Mouse (Mus musculus) liver, embryonic 16.5 days (tissue): Measurements from ENCODE around the gene Rtp3. TPM values are rescaled to one million over a fixed set of nuclear protein-coding genes. Genes with fewer than 3 reads are reported as not detected.

Experiments
- ATAC-seq: fragments of 200-750 bp; cut with Nextera tagmentation; 2 replicates; pipeline ENCODE4 v1.8.0; 2017; ENCODE audit warnings: low read depth, mild to moderate bottlenecking, moderate number of reproducible peaks, moderate library complexity
- H3K27ac ChIP-seq: fragments of 300-500 bp; sonication (generic); 2 replicates; pipeline ENCODE4 v1.5.1; 2014; ENCODE audit warnings: mild to moderate bottlenecking, low read length
- H3K27me3 ChIP-seq: fragments of 300-500 bp; sonication (generic); 2 replicates; pipeline ENCODE4 v1.6.1; 2014; ENCODE audit warnings: low read depth, low read length, mixed read lengths; ENCODE audit not compliant: control insufficient read depth, insufficient read depth
- H3K36me3 ChIP-seq: fragments of 300-500 bp; sonication (generic); 2 replicates; pipeline ENCODE4 v1.6.1; 2014; ENCODE audit warnings: mild to moderate bottlenecking; ENCODE audit not compliant: control insufficient read depth, insufficient read depth
- H3K4me1 ChIP-seq: fragments of 300-500 bp; sonication (generic); 2 replicates; pipeline ENCODE4 v1.6.1; 2014; ENCODE audit warnings: low read depth, low read length, mixed read lengths; ENCODE audit not compliant: control insufficient read depth
- H3K4me2 ChIP-seq: fragments of 300-500 bp; sonication (generic); 2 replicates; pipeline ENCODE4 v1.6.1; 2014; ENCODE audit warnings: low read depth, low read length, mixed read lengths
- H3K4me3 ChIP-seq: fragments of 300-500 bp; sonication (generic); 2 replicates; pipeline ENCODE4 v1.5.1; 2014; ENCODE audit warnings: low read depth, mild to moderate bottlenecking, low read length
- H3K9ac ChIP-seq: fragments of 300-500 bp; sonication (generic); 2 replicates; pipeline ENCODE4 v1.6.1; 2014; ENCODE audit warnings: low read depth, low read length
- H3K9me3 ChIP-seq: fragments of 300-500 bp; sonication (generic); replicated peaks from 2 replicates; pipeline ENCODE4 v1.6.1; 2016; ENCODE audit warnings: low read length; ENCODE audit not compliant: control insufficient read depth
- WGBS: fragments of 180-500 bp; shearing (Covaris S2); extraction: QIAGEN DNeasy Blood & Tissue Kit; methylation state at CpG from one replicate; pipeline ENCODE4 v1.1.7; 2014; ENCODE audit not compliant: insufficient replicate concordance; 5-methylcytosine and 5-hydroxymethylcytosine counted together
- polyA plus RNA-seq: library from polyadenylated mRNA; unstranded; fragments of >200 nt; fragmentation: Nextera tagmentation; extraction: Ambion mirVana; gene quantifications from 2 replicates; pipeline ENCODE4 v1.2.1, GENCODE M21; 2015

Gene Rtp3
- polyA plus RNA-seq, 1 experiment from 2014 or later, result 18.1 TPM

DNA sequence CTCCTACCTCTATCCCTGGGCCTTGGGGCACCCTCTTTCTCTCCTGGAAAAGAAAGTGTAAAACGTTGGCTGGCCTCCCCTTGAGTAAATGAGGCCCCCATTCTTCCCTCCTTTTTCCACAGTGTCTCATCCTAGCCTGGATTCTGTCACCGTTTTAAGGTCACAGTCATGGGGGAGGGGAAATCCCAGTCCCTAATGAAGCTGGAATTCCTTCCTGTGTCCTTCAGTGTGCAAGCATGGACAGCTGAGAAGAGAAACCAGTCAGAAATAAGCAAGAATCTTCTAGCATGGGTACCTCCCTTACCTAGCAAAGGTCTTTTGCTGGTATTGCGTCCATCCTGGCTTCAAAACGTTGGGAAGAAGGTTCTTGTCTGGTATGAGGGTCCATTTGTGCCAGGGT is 1.2 kb downstream of the Rtp3 start:
- WGBS, result 35% methylated on average over 4 of the region's 4 CpGs
- Histone ChIP-seq H3K4me1 (no peaks in the 10 kb centered on the region; the same call in none of the 2 replicates), H3K9ac (peak overlapping the region; percentile 22; the same call in 1 of the 2 replicates), H3K36me3 (no peaks in the 10 kb centered on the region), H3K27me3 (no peaks in the 10 kb centered on the region), H3K27ac (peak overlapping the region; percentile 78), H3K4me3 (peak overlapping the region; percentile 48), H3K4me2 (peak overlapping the region; percentile 40), H3K9me3 (no peaks in the 10 kb centered on the region)
- no peak for ATAC-seq

GRCm38 (mm10) chr9:110988078-110988477 is 2.3 kb downstream of the Rtp3 start:
- no peaks in the 10 kb centered on the region for H3K36me3 ChIP-seq
- H3K4me1 ChIP-seq, result no peaks in the 10 kb centered on the region; the same call in none of the 2 replicates
- 48% methylated on average over 3 of the region's 3 CpGs for WGBS
- H3K27ac ChIP-seq, result 0 out of 2 replicates have a peak overlapping the region, but pooled peaks have one; percentile 3
- no peak for ATAC-seq
- H3K4me2 ChIP-seq, result peak overlapping the region; percentile 38
- H3K9me3 ChIP-seq, result no peaks in the 10 kb centered on the region
- peak overlapping the region; percentile 48 for H3K4me3 ChIP-seq
- H3K27me3 ChIP-seq, result no peaks in the 10 kb centered on the region
- no peak overlapping the region for H3K9ac ChIP-seq

DNA sequence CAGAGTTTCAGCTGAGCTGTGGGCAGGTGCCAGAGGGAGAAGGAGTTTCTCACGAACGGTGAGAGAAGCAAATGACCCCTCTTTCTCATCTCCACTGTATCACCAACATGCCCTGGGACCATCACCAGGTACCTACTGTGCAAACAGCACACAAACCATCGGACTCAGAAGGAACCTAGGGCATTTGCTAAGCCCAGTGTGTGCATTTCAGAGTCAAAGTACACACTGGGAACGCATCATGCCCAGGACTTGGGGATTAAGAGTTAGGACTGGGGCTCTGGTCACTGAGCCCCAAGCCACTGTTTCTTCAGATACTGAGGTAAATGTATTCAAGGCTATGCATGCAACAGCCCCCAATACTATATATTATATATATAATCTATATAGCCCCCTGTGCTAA is 3.1 kb downstream of the Rtp3 start:
- Histone ChIP-seq H3K4me2 (peak overlapping the region; percentile 46), H3K4me3 (peak overlapping the region; percentile 45), H3K27ac (peak overlapping the region; percentile 48), H3K9me3 (no peaks in the 10 kb centered on the region), H3K4me1 (no peaks in the 10 kb centered on the region; the same call in none of the 2 replicates), H3K36me3 (no peaks in the 10 kb centered on the region), H3K9ac (peak overlapping the region; percentile 28; the same call in 1 of the 2 replicates), H3K27me3 (no peaks in the 10 kb centered on the region)
- WGBS, result 46% methylated on average over 4 of the region's 4 CpGs
- ATAC-seq, result no peak

DNA sequence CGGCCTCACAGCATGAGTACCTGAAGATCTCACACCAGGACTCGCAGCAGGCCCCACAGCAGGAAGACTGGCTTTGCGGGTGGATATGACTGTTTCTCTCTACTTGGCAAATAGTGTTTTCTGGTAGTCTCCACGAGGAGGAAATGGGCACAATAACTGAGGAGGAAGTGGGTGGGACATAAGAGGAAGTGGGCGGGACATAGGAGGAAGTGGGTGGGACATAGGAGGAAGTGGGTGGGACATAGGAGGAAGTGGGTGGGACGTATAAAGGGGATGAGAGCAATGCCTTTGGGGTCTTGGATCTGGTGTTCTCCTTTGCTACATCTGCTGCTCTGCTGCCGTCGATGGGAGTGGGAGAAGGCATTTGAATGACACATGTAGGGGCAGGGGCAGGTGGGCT is 4.4 kb downstream of the Rtp3 start:
- Histone ChIP-seq H3K4me3 (no peak overlapping the region), H3K27me3 (no peaks in the 10 kb centered on the region), H3K4me2 (no peak overlapping the region), H3K4me1 (no peaks in the 10 kb centered on the region), H3K9ac (no peak overlapping the region), H3K9me3 (no peaks in the 10 kb centered on the region), H3K36me3 (no peaks in the 10 kb centered on the region), H3K27ac (no peak overlapping the region)
- WGBS, result 66% methylated on average over 8 of the region's 8 CpGs
- no peak for ATAC-seq

DNA sequence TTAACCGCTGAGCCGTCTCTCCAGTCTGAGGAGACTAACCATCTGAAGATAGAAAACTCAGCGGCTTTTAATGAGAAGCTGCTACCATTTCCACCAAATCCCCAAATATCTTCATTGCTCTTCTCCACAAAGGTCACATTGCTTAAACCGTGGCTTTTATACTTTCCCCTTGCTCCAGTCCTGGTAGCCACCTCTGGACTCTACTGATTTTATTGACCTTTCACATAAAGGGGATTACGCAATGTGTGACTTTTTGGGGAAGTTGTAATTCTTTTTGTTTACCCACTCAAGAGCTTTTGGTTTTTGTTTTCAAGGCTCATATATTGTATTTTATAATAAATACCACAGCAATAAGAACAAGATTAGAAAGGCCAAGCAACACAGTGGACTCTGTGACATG is 4.8 kb downstream of the Rtp3 start:
- ATAC-seq, result no peak
- Histone ChIP-seq H3K27me3 (no peaks in the 10 kb centered on the region), H3K9me3 (no peaks in the 10 kb centered on the region), H3K4me2 (no peak overlapping the region; the same call in 1 of the 2 replicates), H3K9ac (no peak overlapping the region), H3K36me3 (no peaks in the 10 kb centered on the region), H3K4me1 (no peaks in the 10 kb centered on the region), H3K27ac (no peak overlapping the region), H3K4me3 (no peak overlapping the region)
- 70% methylated on average over 5 of the region's 5 CpGs for WGBS

GRCm38 (mm10) chr9:110984096-110984495 is 6.3 kb downstream of the Rtp3 start:
- Histone ChIP-seq H3K9me3 (no peaks in the 10 kb centered on the region), H3K4me3 (no peak overlapping the region), H3K9ac (no peak overlapping the region), H3K4me1 (no peaks in the 10 kb centered on the region), H3K4me2 (no peak overlapping the region), H3K27me3 (no peaks in the 10 kb centered on the region), H3K36me3 (no peaks in the 10 kb centered on the region), H3K27ac (no peak overlapping the region)
- WGBS, result 88% methylated on average over 9 of the region's 9 CpGs
- ATAC-seq, result no peak

DNA sequence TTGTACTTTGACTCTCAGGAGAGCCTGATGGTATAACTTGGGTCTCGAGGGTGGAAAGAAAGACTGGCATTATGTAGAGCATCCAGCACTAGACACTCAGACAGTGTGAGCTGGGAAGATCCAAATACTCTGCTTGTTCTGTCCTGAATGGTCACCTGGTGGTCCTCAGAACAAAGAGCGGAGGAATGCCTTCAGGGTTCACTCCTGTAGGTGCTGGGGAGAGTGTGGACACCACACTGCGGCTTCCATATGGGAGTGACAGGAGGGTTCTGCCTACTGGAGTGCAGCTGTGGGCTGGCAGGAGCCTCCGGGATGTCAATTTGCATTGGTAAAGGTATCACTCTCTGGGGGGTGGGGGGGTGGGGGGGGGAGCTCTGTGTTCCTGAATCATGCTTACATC is 8.0 kb downstream of the Rtp3 start:
- Histone ChIP-seq H3K36me3 (no peaks in the 10 kb centered on the region), H3K4me2 (no peak overlapping the region), H3K27ac (no peak overlapping the region), H3K4me1 (no peaks in the 10 kb centered on the region), H3K4me3 (no peak overlapping the region), H3K9ac (no peak overlapping the region), H3K9me3 (no peaks in the 10 kb centered on the region), H3K27me3 (no peaks in the 10 kb centered on the region)
- WGBS, result 59% methylated on average over 4 of the region's 4 CpGs
- no peak for ATAC-seq

DNA sequence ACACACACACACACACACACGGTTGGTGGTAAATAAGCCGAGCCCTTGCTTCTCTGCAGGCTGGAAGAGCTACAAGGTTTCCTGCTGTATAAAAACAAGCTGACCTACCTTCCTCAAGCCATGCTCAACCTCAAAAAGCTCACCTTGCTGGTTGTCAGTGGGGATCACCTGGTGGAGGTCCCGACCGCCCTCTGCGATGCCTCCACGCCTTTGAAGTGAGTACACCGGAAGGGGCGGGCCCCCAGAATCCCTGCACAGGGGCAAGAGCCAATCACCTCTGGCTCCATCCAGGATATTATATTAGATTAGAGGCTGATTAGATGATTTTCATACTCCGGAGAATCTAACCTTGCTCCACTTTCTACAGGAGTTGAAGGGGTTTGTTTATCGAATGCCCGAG is 11.0 kb downstream of the Rtp3 start:
- Histone ChIP-seq H3K9me3 (no peaks in the 10 kb centered on the region), H3K4me2 (no peak overlapping the region), H3K27ac (no peak overlapping the region), H3K4me1 (no peaks in the 10 kb centered on the region), H3K36me3 (no peaks in the 10 kb centered on the region), H3K9ac (no peak overlapping the region), H3K4me3 (no peak overlapping the region), H3K27me3 (no peaks in the 10 kb centered on the region)
- 80% methylated on average over 11 of the region's 11 CpGs for WGBS
- ATAC-seq, result no peak

GRCm38 (mm10) chr9:110965910-110966231 is 24.5 kb downstream of the Rtp3 start:
- Histone ChIP-seq H3K36me3 (no peaks in the 10 kb centered on the region), H3K4me3 (no peak overlapping the region), H3K27ac (no peak overlapping the region), H3K4me2 (no peak overlapping the region), H3K9me3 (no peaks in the 10 kb centered on the region), H3K4me1 (no peaks in the 10 kb centered on the region), H3K9ac (no peak overlapping the region), H3K27me3 (no peaks in the 10 kb centered on the region)
- WGBS, result 49% methylated on average over 2 of the region's 2 CpGs
- ATAC-seq, result no peak
